Mouse (Mus musculus): ENCODE measurements at regions not wholly inside any gene's neighbourhood (a gene's known extent, or its start where the extent isn't known, plus 50 kb on each side); places are given as distances from the start of the nearest gene placed in this dataset.

DNA sequence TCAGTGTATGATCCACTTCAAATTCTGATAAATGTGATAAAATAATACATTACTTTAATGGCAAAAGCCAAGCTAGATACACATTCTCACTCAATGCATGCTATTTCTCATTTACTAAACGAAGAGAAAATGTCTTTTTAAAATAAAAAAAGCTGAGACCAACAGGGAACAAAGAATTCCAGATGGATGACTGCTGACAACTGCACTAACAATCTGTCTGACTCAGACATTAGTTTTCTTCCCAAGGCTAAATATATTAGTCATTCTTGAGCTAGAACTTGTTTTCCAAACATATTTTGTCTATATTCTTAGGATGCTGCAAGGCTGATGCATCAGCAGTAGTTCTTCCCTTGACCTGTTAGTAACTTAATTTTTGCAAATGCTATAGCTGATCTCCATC lies 1008.2 kb downstream of the Sis start:
- Histone ChIP-seq H3K27ac (ENCODE audit: low read length) (no peak overlapping the region), H3K9ac (ENCODE audit: low read depth, low read length) (no peak overlapping the region), H3K36me3 (ENCODE audit: control insufficient read depth, insufficient read depth, low read length) (no peaks in the 10 kb centered on the region), H3K4me2 (ENCODE audit: low read length) (no peak overlapping the region), H3K27me3 (ENCODE audit: control insufficient read depth, insufficient read depth, low read depth, low read length) (no peaks in the 10 kb centered on the region), H3K4me1 (ENCODE audit: control insufficient read depth, insufficient read depth, low read length) (no peaks in the 10 kb centered on the region), H3K9me3 (replicated peaks; ENCODE audit: control insufficient read depth, low read length, poor library complexity, severe bottlenecking) (no peaks in the 10 kb centered on the region), H3K4me3 (ENCODE audit: low read depth, low read length) (no peak overlapping the region)
- 70% methylated on average over 1 of the region's 1 CpGs for WGBS
- ATAC-seq: no peak

GRCm38 (mm10) chr3:71919865-71920264 lies 1047.8 kb downstream of the Sis start:
- Histone ChIP-seq H3K4me2 (ENCODE audit: low read length) (no peak overlapping the region), H3K9ac (ENCODE audit: low read depth, low read length) (no peak overlapping the region), H3K4me3 (ENCODE audit: low read depth, low read length) (no peak overlapping the region), H3K27me3 (ENCODE audit: control insufficient read depth, insufficient read depth, low read depth, low read length) (no peaks in the 10 kb centered on the region), H3K9me3 (replicated peaks; ENCODE audit: control insufficient read depth, low read length, poor library complexity, severe bottlenecking) (no peaks in the 10 kb centered on the region), H3K4me1 (ENCODE audit: control insufficient read depth, insufficient read depth, low read length) (no peaks in the 10 kb centered on the region), H3K27ac (ENCODE audit: low read length) (no peak overlapping the region), H3K36me3 (ENCODE audit: control insufficient read depth, insufficient read depth, low read length) (no peaks in the 10 kb centered on the region)
- no peak for ATAC-seq
- 61% methylated on average over 3 of the region's 3 CpGs for WGBS

DNA sequence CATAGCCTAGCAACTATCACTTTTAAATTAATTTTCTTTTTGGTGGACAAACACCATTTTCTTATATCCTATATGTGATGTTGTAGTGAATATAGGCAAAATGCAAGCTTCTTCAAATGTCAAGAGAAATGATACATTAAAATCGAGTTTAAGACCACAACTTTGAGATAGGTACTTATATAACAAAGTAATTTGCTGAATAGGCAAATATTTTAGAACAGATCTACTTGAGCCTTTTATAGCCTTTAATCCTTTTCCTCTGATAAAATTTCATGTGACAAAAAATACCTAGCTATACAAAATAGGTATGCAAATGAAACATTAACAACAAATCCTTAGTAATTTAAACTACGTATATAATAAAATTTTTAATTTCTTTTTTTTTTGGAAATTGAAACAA lies 1053.9 kb downstream of the Sis start:
- no peak overlapping the region for H3K27ac ChIP-seq (ENCODE audit: low read length)
- ATAC-seq: no peak
- 91% methylated on average over 2 of the region's 2 CpGs for WGBS

DNA sequence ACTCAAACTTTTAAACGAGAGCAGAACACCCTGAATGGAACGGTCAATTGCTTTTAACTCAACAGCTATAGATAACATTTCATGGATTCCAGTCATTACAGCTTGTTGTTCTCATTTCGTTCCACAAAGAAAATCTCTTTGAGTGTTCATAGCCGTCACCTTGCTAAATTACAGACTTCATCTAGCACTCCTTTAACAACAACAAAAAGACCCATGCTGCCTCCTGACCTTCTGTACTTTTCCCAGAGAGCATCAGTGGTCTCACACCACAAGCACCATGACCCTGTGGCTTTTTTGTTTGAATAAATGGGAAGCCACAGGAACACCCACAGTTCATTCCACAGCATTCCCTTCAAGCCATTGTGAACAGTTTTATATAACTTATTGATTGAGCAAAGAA lies 1058.4 kb downstream of the Sis start:
- no peak overlapping the region for H3K4me2 ChIP-seq (ENCODE audit: low read length)
- no peak overlapping the region for H3K27ac ChIP-seq (ENCODE audit: low read length)
- no peaks in the 10 kb centered on the region for H3K4me1 ChIP-seq (ENCODE audit: control insufficient read depth, insufficient read depth, low read length)
- no peaks in the 10 kb centered on the region for H3K36me3 ChIP-seq (ENCODE audit: control insufficient read depth, insufficient read depth, low read length)
- no peaks in the 10 kb centered on the region for H3K9me3 ChIP-seq (replicated peaks; ENCODE audit: control insufficient read depth, low read length, poor library complexity, severe bottlenecking)
- no peak for ATAC-seq
- H3K27me3 ChIP-seq (ENCODE audit: control insufficient read depth, insufficient read depth, low read depth, low read length): no peaks in the 10 kb centered on the region
- H3K9ac ChIP-seq (ENCODE audit: low read depth, low read length): no peak overlapping the region
- WGBS: 28% methylated on average over 4 of the region's 4 CpGs
- no peak overlapping the region for H3K4me3 ChIP-seq (ENCODE audit: low read depth, low read length)

More for the DNA sequence above, 1053.9 kb downstream of the Sis start:
- no peaks in the 10 kb centered on the region for H3K36me3 ChIP-seq (ENCODE audit: control insufficient read depth, insufficient read depth, low read length)
- no peak overlapping the region for H3K4me2 ChIP-seq (ENCODE audit: low read length)
- H3K9me3 ChIP-seq (replicated peaks; ENCODE audit: control insufficient read depth, low read length, poor library complexity, severe bottlenecking): no peaks in the 10 kb centered on the region
- no peak overlapping the region for H3K4me3 ChIP-seq (ENCODE audit: low read depth, low read length)
- no peaks in the 10 kb centered on the region for H3K4me1 ChIP-seq (ENCODE audit: control insufficient read depth, insufficient read depth, low read length)
- no peak overlapping the region for H3K9ac ChIP-seq (ENCODE audit: low read depth, low read length)
- no peaks in the 10 kb centered on the region for H3K27me3 ChIP-seq (ENCODE audit: control insufficient read depth, insufficient read depth, low read depth, low read length)

DNA sequence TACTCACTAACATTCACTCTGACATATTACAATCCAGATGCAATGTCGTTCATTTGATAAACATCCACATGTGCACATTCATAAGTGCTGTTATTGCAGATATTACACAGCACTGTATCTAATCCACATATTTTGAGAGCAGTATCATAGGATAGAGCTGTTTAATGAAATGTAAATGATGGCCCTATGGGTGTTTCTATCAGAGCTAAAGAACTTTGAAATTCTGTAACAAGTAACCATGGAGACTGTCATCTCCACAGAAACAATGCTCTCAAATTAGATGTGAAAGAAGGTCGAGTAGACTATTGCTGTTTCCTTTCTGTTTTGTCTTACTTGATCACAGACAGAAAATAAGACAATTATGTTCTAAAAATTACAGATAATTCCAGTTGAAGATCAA lies 1103.0 kb downstream of the Sis start:
- WGBS: 41% methylated on average over 2 of the region's 2 CpGs

GRCm38 (mm10) chr3:71836111-71836510 lies 1131.6 kb downstream of the Sis start:
- no peak overlapping the region for H3K4me2 ChIP-seq (ENCODE audit: low read length)
- no peaks in the 10 kb centered on the region for H3K36me3 ChIP-seq (ENCODE audit: control insufficient read depth, insufficient read depth, low read length)
- no peaks in the 10 kb centered on the region for H3K4me1 ChIP-seq (ENCODE audit: control insufficient read depth, insufficient read depth, low read length)
- 69% methylated on average over 2 of the region's 2 CpGs for WGBS
- ATAC-seq: no peak
- no peak overlapping the region for H3K4me3 ChIP-seq (ENCODE audit: low read depth, low read length)
- no peak overlapping the region for H3K27ac ChIP-seq (ENCODE audit: low read length)
- H3K9me3 ChIP-seq (replicated peaks; ENCODE audit: control insufficient read depth, low read length, poor library complexity, severe bottlenecking): no peaks in the 10 kb centered on the region
- H3K9ac ChIP-seq (ENCODE audit: low read depth, low read length): no peak overlapping the region
- no peaks in the 10 kb centered on the region for H3K27me3 ChIP-seq (ENCODE audit: control insufficient read depth, insufficient read depth, low read depth, low read length)

More for the DNA sequence above, 1103.0 kb downstream of the Sis start:
- no peak overlapping the region for H3K9ac ChIP-seq (ENCODE audit: low read depth, low read length)
- no peaks in the 10 kb centered on the region for H3K27me3 ChIP-seq (ENCODE audit: control insufficient read depth, insufficient read depth, low read depth, low read length)
- peak; percentile 54; the same call in 1 of the 2 replicates for ATAC-seq
- H3K4me2 ChIP-seq (ENCODE audit: low read length): no peak overlapping the region
- no peaks in the 10 kb centered on the region for H3K9me3 ChIP-seq (replicated peaks; ENCODE audit: control insufficient read depth, low read length, poor library complexity, severe bottlenecking)
- H3K27ac ChIP-seq (ENCODE audit: low read length): no peak overlapping the region
- no peak overlapping the region for H3K4me3 ChIP-seq (ENCODE audit: low read depth, low read length)
- H3K4me1 ChIP-seq (ENCODE audit: control insufficient read depth, insufficient read depth, low read length): no peaks in the 10 kb centered on the region
- no peaks in the 10 kb centered on the region for H3K36me3 ChIP-seq (ENCODE audit: control insufficient read depth, insufficient read depth, low read length)
